Mouse (Mus musculus) forebrain, embryonic 11.5 days (tissue): ENCODE results near the gene Zfhx2. TPM values are rescaled to one million over a fixed set of nuclear protein-coding genes. Genes with fewer than 3 reads are reported as not detected.
"Not testable (repeated sequence)": the region's sequence is repeated elsewhere in the genome, so short reads cannot be mapped to it uniquely, and the experiment has no call there.

ENCODE experiments used
- ATAC-seq: fragments of 200-750 bp; cut with Nextera tagmentation; replicated peaks from 2 replicates; pipeline ENCODE4 v1.8.0; 2017; ENCODE audit warnings: moderate TSS enrichment; ENCODE audit not compliant: low FRiP score
- DNase-seq: peaks from one replicate; pipeline ENCODE4 v3.0.0-alpha.2; 2017; ENCODE audit warnings: low spot score
- H3K27ac ChIP-seq: fragments of 300-500 bp; sonication (generic); 2 replicates; pipeline ENCODE4 v1.5.1; 2014; ENCODE audit warnings: low read depth, low read length
- H3K27me3 ChIP-seq: fragments of 300-500 bp; sonication (generic); 2 replicates; pipeline ENCODE4 v1.6.1; 2014; ENCODE audit warnings: mild to moderate bottlenecking, low read length, mixed read lengths; ENCODE audit not compliant: control insufficient read depth, insufficient read depth
- H3K36me3 ChIP-seq: fragments of 300-500 bp; sonication (generic); 2 replicates; pipeline ENCODE4 v1.6.1; 2014; ENCODE audit warnings: mild to moderate bottlenecking, low read length, moderate library complexity, mixed read lengths; ENCODE audit not compliant: control insufficient read depth, insufficient read depth
- H3K4me1 ChIP-seq: fragments of 300-500 bp; sonication (generic); replicated peaks from 2 replicates; pipeline ENCODE4 v1.6.1; 2014; ENCODE audit warnings: low read length, mixed read lengths; ENCODE audit not compliant: control insufficient read depth, insufficient read depth
- H3K4me2 ChIP-seq: fragments of 300-500 bp; sonication (generic); 2 replicates; pipeline ENCODE4 v1.6.1; 2014; ENCODE audit warnings: low read depth, mild to moderate bottlenecking, low read length, moderate library complexity, mixed read lengths; ENCODE audit not compliant: severe bottlenecking
- H3K4me3 ChIP-seq: fragments of 300-500 bp; sonication (generic); 2 replicates; pipeline ENCODE4 v1.5.1; 2014; ENCODE audit warnings: low read depth, low read length
- H3K9ac ChIP-seq: fragments of 300-500 bp; sonication (generic); 2 replicates; pipeline ENCODE4 v1.6.1; 2014; ENCODE audit warnings: low read length
- H3K9me3 ChIP-seq: fragments of 300-500 bp; sonication (generic); 2 replicates; pipeline ENCODE4 v1.6.1; 2016; ENCODE audit warnings: low read length, mixed read lengths; ENCODE audit not compliant: control insufficient read depth
- WGBS: fragments of 180-500 bp; shearing (Covaris S2); extraction: QIAGEN DNeasy Blood & Tissue Kit; methylation state at CpG from one replicate; pipeline ENCODE4 v1.1.7; 2014; 5-methylcytosine and 5-hydroxymethylcytosine counted together
- polyA plus RNA-seq: library from polyadenylated mRNA; unstranded; fragments of >200 nt; fragmentation: Nextera tagmentation; extraction: Ambion mirVana; gene quantifications from 2 replicates; pipeline ENCODE4 v1.2.1, GENCODE M21; 2014

Zfhx2 gene
- polyA plus RNA-seq, 1 experiment from 2014 or later, result 15.9 TPM

- Histone ChIP-seq H3K4me1 (no peaks in the 10 kb centered on the region; the same call in 1 of the 2 replicates), H3K4me3 (no peak overlapping the region), H3K9ac (no peak overlapping the region), H3K36me3 (no peaks in the 10 kb centered on the region), H3K4me2 (no peak overlapping the region), H3K27ac (no peak overlapping the region), H3K27me3 (no peaks in the 10 kb centered on the region), H3K9me3 (no peaks in the 10 kb centered on the region)
- 89% methylated on average over 10 of the region's 10 CpGs for WGBS
- no peak for DNase-seq
- no peak for ATAC-seq
These were observed 37.9 kb downstream of the Zfhx2 start for GRCm38 (mm10) chr14:55054191-55054749.

GRCm38 (mm10) chr14:55053708-55054190 lies 38.4 kb downstream of the Zfhx2 start:
- Histone ChIP-seq H3K4me1 (no peaks in the 10 kb centered on the region), H3K4me3 (no peak overlapping the region), H3K36me3 (no peaks in the 10 kb centered on the region), H3K9ac (no peak overlapping the region), H3K4me2 (no peak overlapping the region), H3K27ac (no peak overlapping the region), H3K27me3 (no peaks in the 10 kb centered on the region), H3K9me3 (no peaks in the 10 kb centered on the region)
- no peak for DNase-seq
- peak; percentile 42; the same call in 1 of the 2 replicates for ATAC-seq
- WGBS, result 91% methylated on average over 14 of the region's 17 CpGs

- Histone ChIP-seq H3K36me3 (no peaks in the 10 kb centered on the region), H3K4me1 (no peaks in the 10 kb centered on the region), H3K27me3 (no peaks in the 10 kb centered on the region), H3K27ac (no peak overlapping the region), H3K4me3 (no peak overlapping the region), H3K9me3 (no peaks in the 10 kb centered on the region), H3K9ac (no peak overlapping the region), H3K4me2 (no peak overlapping the region)
- WGBS, result 81% methylated on average over 4 of the region's 4 CpGs
- ATAC-seq (no peak), DNase-seq (no peak)
These were observed 39.1 kb downstream of the Zfhx2 start for GRCm38 (mm10) chr14:55053050-55053449.

- H3K4me3 ChIP-seq, result no peak overlapping the region
- no peaks in the 10 kb centered on the region for H3K4me1 ChIP-seq
- H3K4me2 ChIP-seq, result no peak overlapping the region
- peak; percentile 76 for ATAC-seq
- H3K9me3 ChIP-seq, result no peaks in the 10 kb centered on the region
- no peak overlapping the region for H3K27ac ChIP-seq
- 67% methylated on average over 9 of the region's 9 CpGs for WGBS
- no peaks in the 10 kb centered on the region for H3K36me3 ChIP-seq
- no peaks in the 10 kb centered on the region for H3K27me3 ChIP-seq
- H3K9ac ChIP-seq, result no peak overlapping the region
- peak; percentile 79 for DNase-seq
These were observed 39.6 kb downstream of the Zfhx2 start for GRCm38 (mm10) chr14:55052496-55052895.

- no peak overlapping the region for H3K27ac ChIP-seq
- H3K4me3 ChIP-seq, result no peak overlapping the region
- H3K9ac ChIP-seq, result no peak overlapping the region
- H3K4me1 ChIP-seq, result no peaks in the 10 kb centered on the region
- DNase-seq, result no peak
- H3K27me3 ChIP-seq, result no peaks in the 10 kb centered on the region
- H3K4me2 ChIP-seq, result no peak overlapping the region
- WGBS, result 83% methylated on average over 2 of the region's 2 CpGs
- no peaks in the 10 kb centered on the region for H3K9me3 ChIP-seq
- no peaks in the 10 kb centered on the region for H3K36me3 ChIP-seq
- no peak for ATAC-seq
These were observed 44.1 kb downstream of the Zfhx2 start for GRCm38 (mm10) chr14:55047971-55048531.

GRCm38 (mm10) chr14:55043694-55044093 lies 48.4 kb downstream of the Zfhx2 start:
- not testable (repeated sequence) for ATAC-seq, H3K4me3 ChIP-seq
- WGBS, result no CpG with 5 or more reads among the region's 2 CpGs

GRCm38 (mm10) chr14:55032695-55033225 lies 59.4 kb downstream of the Zfhx2 start:
- ATAC-seq, result no peak; the same call in 1 of the 2 replicates
- 0 out of 2 replicates have a peak overlapping the region, but pooled peaks have one; percentile 39 for H3K9ac ChIP-seq
- 0 out of 2 replicates have a peak overlapping the region, but pooled peaks have one; percentile 8 for H3K27ac ChIP-seq
- H3K4me3 ChIP-seq, result no peak overlapping the region
- peak overlapping the region; percentile 34; the same call in 1 of the 2 replicates for H3K4me2 ChIP-seq
- peaks cover 12% of the 10 kb centered on the region for H3K4me1 ChIP-seq
- no peaks in the 10 kb centered on the region for H3K27me3 ChIP-seq
- 13% methylated on average over 19 of the region's 19 CpGs for WGBS
- H3K9me3 ChIP-seq, result no peaks in the 10 kb centered on the region
- no peak for DNase-seq
- no peaks in the 10 kb centered on the region for H3K36me3 ChIP-seq

More at GRCm38 (mm10) chr14:55043694-55044093, 48.4 kb downstream of the Zfhx2 start:
- not testable (repeated sequence) for H3K4me2 ChIP-seq, H3K4me1 ChIP-seq, DNase-seq, H3K9ac ChIP-seq, H3K27ac ChIP-seq, H3K36me3 ChIP-seq, H3K27me3 ChIP-seq, H3K9me3 ChIP-seq

- no peak overlapping the region for H3K4me3 ChIP-seq
- no peaks in the 10 kb centered on the region for H3K36me3 ChIP-seq
- WGBS, result 7% methylated on average over 11 of the region's 11 CpGs
- peaks cover 17% of the 10 kb centered on the region for H3K4me1 ChIP-seq
- no peak overlapping the region; the same call in 1 of the 2 replicates for H3K4me2 ChIP-seq
- ATAC-seq (peak; percentile 19), DNase-seq (peak; percentile 70)
- H3K9me3 ChIP-seq, result no peaks in the 10 kb centered on the region
- no peaks in the 10 kb centered on the region for H3K27me3 ChIP-seq
- H3K27ac ChIP-seq, result peak overlapping the region; percentile 79; the same call in 1 of the 2 replicates
- H3K9ac ChIP-seq, result no peak overlapping the region; the same call in 1 of the 2 replicates
These were observed 63.0 kb downstream of the Zfhx2 start for GRCm38 (mm10) chr14:55029034-55029698.
